Mouse (Mus musculus): ENCODE measurements at regions not wholly inside any gene's neighbourhood (a gene's known extent, or its start where the extent isn't known, plus 50 kb on each side); places are given as distances from the start of the nearest gene placed in this dataset.

- DNase-seq = no peak
These were observed 54.8 kb upstream of the Ubash3b start for GRCm38 (mm10) chr9:41216248-41216647.

DNA sequence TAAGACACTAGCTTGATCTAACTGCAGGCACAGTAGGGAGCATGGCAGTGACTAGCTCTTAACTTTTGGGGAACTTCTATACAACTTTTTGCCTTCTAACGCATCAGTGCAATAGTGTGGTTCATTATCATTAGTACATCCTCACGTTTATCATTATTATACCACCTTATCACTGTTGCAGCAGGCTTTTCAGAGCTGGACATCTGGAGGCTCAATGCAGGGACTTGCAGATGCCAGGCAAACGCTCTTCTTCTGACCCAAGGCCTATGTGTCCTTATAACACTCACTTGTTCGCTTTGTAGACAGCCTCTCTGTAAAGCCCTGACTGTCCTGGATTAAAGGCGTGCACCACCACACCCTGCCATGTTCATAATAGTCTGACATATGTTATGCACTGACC lies 53.5 kb upstream of the Ubash3b start:
- no peak for DNase-seq

GRCm38 (mm10) chr9:41212943-41213529 lies 51.5 kb upstream of the Ubash3b start:
- no peak for DNase-seq

DNA sequence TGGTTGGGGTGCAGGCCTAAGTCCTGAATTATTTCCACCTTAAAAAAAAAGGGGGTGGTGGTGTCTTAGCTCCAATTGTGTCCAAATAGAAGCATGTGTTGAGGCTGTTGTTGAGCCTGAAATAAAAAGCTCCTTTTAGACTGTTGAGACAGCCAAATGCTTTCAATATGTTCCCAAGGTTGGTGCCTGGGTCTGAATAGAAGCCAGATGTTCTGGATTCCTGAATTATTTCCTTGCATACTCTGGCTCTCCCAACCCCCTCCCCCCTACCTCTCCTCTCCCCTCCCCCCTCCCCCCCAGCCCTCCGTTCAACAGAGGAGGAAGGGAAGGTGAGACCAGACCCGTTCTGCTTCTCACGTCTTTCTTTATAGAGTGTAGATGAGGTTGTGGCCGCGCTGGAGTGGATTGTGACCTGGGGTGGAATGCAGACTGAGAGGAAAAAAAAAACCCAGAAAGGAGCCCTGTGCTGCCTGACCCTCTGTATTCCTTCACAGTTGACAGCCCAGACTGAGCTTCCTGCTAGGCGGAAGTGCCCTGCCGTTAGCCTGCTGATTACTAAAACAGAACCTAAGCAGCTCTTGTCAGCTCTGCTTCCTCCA lies 50.9 kb upstream of the Ubash3b start:
- peak; percentile 64 for DNase-seq

- DNase-seq = no peak
These were observed 50.4 kb upstream of the Ubash3b start for GRCm38 (mm10) chr9:41211865-41212302.

Small RNA genes in the stretch of these regions (microRNA-seq; reads per million reads assigned to microRNA genes)
- gene Mir100 = 2,120 to 4,401 reads per million in 2 experiments
- 552 to 671 reads per million in 2 experiments for gene Mir125b-1
- 243 to 277 reads per million in 2 experiments for gene Mirlet7a-2

Data from heart, postnatal 4 days (tissue).